Mouse (Mus musculus) heart, postnatal 0 days (tissue): ENCODE measurements around the gene Snrnp200.

Experiments
- CTCF ChIP-seq: IDR thresholded peaks from 2 replicates; pipeline ENCODE4 v1.5.1; 2016; ENCODE audit warnings: antibody characterized with exemption, control low read depth, low read depth
- EP300 ChIP-seq: IDR thresholded peaks from 2 replicates; pipeline ENCODE4 v1.6.1; 2016; ENCODE audit warnings: antibody characterized with exemption, low read depth

- TF ChIP-seq CTCF (no peak), EP300 (no peak)
These were observed 47.1 kb downstream of the Snrnp200 start for GRCm38 (mm10) chr2:127255294-127255693.
